Mouse (Mus musculus) forebrain, embryonic 14.5 days (tissue): ENCODE measurements around the gene Plcb2. TPM values are rescaled to one million over a fixed set of nuclear protein-coding genes. Genes with fewer than 3 reads are reported as not detected.
A peak's percentile ranks its signal among the peaks of the same experiment; 100 is the strongest.

Experiments used
- ATAC-seq: fragments of 200-750 bp; cut with Nextera tagmentation; 2 replicates; pipeline ENCODE4 v1.8.0; 2017; ENCODE audit warnings: mild to moderate bottlenecking, moderate library complexity
- DNase-seq: peaks from one replicate; pipeline ENCODE4 v3.0.0-alpha.2; 2015; ENCODE audit warnings: low spot score
- H3K27ac ChIP-seq: fragments of 300-500 bp; sonication (generic); 2 replicates; pipeline ENCODE4 v1.5.1; 2014; ENCODE audit warnings: low read depth, mild to moderate bottlenecking, control low read depth, low read length, moderate library complexity
- H3K27me3 ChIP-seq: fragments of 300-500 bp; sonication (generic); replicated peaks from 2 replicates; pipeline ENCODE4 v1.6.1; 2014; ENCODE audit warnings: low read length, control low read depth, mixed read lengths; ENCODE audit not compliant: control insufficient read depth, insufficient read depth
- H3K36me3 ChIP-seq: fragments of 300-500 bp; sonication (generic); 2 replicates; pipeline ENCODE4 v1.6.1; 2014; ENCODE audit warnings: low read length, control low read depth; ENCODE audit not compliant: control insufficient read depth, insufficient read depth
- H3K4me1 ChIP-seq: fragments of 300-500 bp; sonication (generic); 2 replicates; pipeline ENCODE4 v1.6.1; 2014; ENCODE audit warnings: antibody characterized with exemption, low read length, control low read depth; ENCODE audit not compliant: control insufficient read depth, insufficient read depth
- H3K4me2 ChIP-seq: fragments of 300-500 bp; sonication (generic); 2 replicates; pipeline ENCODE4 v1.6.1; 2014; ENCODE audit warnings: mild to moderate bottlenecking, control low read depth, low read length
- H3K4me3 ChIP-seq: fragments of 300-500 bp; sonication (generic); 2 replicates; pipeline ENCODE4 v1.5.1; 2014; ENCODE audit warnings: low read depth, low read length, control low read depth
- H3K9ac ChIP-seq: fragments of 300-500 bp; sonication (generic); 2 replicates; pipeline ENCODE4 v1.6.1; 2014; ENCODE audit warnings: mild to moderate bottlenecking, low read length, control low read depth, moderate library complexity
- H3K9me3 ChIP-seq: fragments of 300-500 bp; sonication (generic); replicated peaks from 2 replicates; pipeline ENCODE4 v1.6.1; 2016; ENCODE audit warnings: low read length, control low read depth, mixed read lengths; ENCODE audit not compliant: control insufficient read depth
- WGBS: fragments of 180-500 bp; shearing (Covaris S2); extraction: QIAGEN DNeasy Blood & Tissue Kit; methylation state at CpG from one replicate; pipeline ENCODE4 v1.1.7; 2014; 5-methylcytosine and 5-hydroxymethylcytosine counted together
- polyA plus RNA-seq: library from polyadenylated mRNA; unstranded; fragments of >200 nt; fragmentation: Nextera tagmentation; extraction: Ambion mirVana; gene quantifications from 2 replicates; pipeline ENCODE4 v1.2.1, GENCODE M21; 2014

Plcb2 gene
- polyA plus RNA-seq, 1 experiment from 2014 or later = 0.57 TPM

DNA sequence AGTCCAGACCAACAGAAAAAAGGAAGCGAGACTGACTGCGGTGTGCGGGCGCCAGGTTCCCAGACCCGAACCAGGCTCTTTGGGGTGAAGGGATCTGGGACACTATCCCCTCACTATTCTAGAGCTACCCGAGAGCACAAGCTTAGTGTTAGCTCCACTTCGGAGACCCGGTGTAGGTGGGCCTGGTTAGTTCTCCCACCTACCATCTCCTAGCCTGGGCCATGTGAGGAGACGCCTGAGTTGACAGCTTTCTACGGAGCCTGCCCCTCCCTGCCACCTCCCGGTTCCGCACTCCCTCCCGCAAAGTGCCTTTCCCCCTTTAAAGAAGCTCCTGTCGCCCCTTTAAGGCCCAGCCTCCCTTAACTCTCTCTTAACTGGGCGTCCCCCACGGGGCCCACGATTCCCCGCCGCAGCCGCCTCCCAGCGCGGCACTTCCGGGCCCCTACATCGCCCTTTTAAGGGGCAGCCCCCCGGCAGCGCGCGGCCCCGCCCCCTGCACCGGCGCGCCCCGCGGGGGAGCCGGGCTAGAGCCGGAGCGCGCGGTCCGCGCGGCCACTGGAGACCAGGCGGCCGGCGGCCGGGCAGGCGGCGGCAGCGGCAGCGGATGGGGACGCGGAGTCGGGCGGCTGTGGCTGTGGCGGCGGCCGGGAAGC is 17.1 kb upstream of the Plcb2 start, which contains the start of gene Inafm2:
Gene Inafm2 (plus strand): TSS at position 527 of the 653 bp plus-strand sequence.
- WGBS = under 1% methylated on average over 55 of the region's 57 CpGs
- Histone ChIP-seq H3K27me3 (peaks cover 2% of the 10 kb centered on the region; the same call in 1 of the 2 replicates), H3K9me3 (no peaks in the 10 kb centered on the region), H3K4me3 (peak within 1 kb of the TSS; percentile 81), H3K9ac (peak within 1 kb of the TSS; percentile 89), H3K36me3 (no peaks in the 10 kb centered on the region), H3K4me1 (peaks cover 19% of the 10 kb centered on the region; the same call in 1 of the 2 replicates), H3K4me2 (peak within 1 kb of the TSS; percentile 96), H3K27ac (peak within 1 kb of the TSS; percentile 63)
- ATAC-seq = peak; percentile 95
- DNase-seq = peak; percentile 97

DNA sequence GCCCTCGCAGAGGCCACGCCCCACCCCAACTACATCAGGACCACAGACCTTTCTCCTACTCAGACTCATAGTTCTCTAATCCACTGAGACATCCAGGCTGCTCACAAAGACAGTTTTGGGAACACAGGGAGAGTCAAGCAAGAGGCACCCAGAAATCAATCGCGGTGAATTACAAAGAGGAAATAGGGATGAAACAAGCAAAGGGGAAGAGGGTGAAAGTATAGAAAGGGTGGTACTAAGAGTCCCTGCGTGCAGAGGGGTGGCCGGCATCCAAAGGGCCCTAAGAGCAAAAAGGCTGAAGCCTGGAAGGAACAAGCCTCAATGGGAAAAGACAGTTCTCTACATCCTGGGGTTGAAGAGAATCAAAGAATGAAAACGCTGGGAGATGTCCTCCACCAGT is 16.4 kb upstream of the Plcb2 start:
- no peak overlapping the region for H3K27ac ChIP-seq
- H3K4me3 ChIP-seq = no peak overlapping the region
- H3K27me3 ChIP-seq = peaks cover 2% of the 10 kb centered on the region; the same call in 1 of the 2 replicates
- H3K36me3 ChIP-seq = no peaks in the 10 kb centered on the region
- WGBS = 8% methylated on average over 7 of the region's 7 CpGs
- no peak for DNase-seq
- ATAC-seq = no peak
- H3K4me2 ChIP-seq = peak overlapping the region; percentile 96
- H3K9me3 ChIP-seq = no peaks in the 10 kb centered on the region
- H3K9ac ChIP-seq = no peak overlapping the region
- H3K4me1 ChIP-seq = peaks cover 17% of the 10 kb centered on the region; the same call in 1 of the 2 replicates

DNA sequence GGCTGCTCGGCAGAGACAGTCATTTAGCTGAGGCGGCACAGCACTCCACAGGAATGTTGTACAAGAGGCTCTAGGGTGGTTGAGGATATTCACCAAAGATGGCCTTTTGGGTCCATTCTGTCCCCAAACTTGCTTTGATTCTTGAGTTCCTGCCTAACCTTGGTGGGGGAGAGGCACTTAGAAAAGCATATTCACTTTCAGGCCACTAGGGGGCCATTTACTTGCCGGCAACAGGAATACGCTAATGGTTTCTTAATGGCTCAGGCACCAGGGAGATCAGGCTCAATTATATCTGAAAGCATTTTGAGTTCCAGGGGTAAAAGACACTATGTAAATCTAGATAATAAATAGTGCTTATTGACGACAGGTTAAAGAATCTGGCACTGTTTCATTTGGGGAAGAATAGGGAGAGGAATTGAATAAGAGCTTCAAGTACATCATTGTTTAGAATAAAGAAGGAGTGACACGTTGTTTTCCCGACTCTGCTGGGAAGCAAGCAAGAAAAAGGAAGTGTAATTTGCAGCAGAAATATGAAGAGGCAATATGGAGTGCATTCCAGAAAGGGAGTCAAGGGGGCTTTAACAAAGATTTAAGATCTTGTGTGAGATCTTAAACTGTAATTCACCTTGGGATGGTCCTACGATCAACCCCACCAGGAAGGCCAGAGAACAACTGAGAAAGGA is 15.2 kb upstream of the Plcb2 start:
- ATAC-seq (no peak), DNase-seq (peak; percentile 86)
- Histone ChIP-seq H3K27me3 (peaks cover 6% of the 10 kb centered on the region; the same call in 1 of the 2 replicates), H3K9ac (no peak overlapping the region), H3K4me1 (peaks cover 15% of the 10 kb centered on the region; the same call in 1 of the 2 replicates), H3K9me3 (no peaks in the 10 kb centered on the region), H3K4me2 (no peak overlapping the region), H3K4me3 (no peak overlapping the region), H3K27ac (0 out of 2 replicates have a peak overlapping the region, but pooled peaks have one; percentile 44), H3K36me3 (no peaks in the 10 kb centered on the region)
- 24% methylated on average over 8 of the region's 8 CpGs for WGBS

DNA sequence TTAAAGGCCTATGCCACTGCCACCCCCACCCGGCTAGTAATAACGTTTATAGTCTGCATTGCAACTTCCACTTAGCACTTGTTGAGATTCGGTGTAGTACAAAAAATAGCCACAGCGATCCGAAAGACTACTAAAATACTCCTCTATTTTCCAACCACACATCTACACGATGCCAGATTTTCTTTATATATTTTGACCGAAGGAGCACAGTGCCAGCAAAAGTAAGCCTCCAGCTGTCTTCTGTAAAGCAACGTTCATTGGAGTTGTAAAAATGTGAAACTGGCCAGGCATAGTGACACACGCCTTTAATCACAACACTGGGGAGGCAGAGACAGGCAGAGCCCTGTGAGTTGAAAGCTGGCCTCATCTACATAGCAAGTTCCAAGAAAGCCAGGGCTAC is 12.9 kb upstream of the Plcb2 start:
- 78% methylated on average over 9 of the region's 9 CpGs for WGBS
- no peak overlapping the region for H3K9ac ChIP-seq
- H3K27me3 ChIP-seq = peaks cover 6% of the 10 kb centered on the region; the same call in 1 of the 2 replicates
- no peak overlapping the region for H3K4me3 ChIP-seq
- ATAC-seq (no peak), DNase-seq (no peak)
- peaks cover 6% of the 10 kb centered on the region; the same call in 1 of the 2 replicates for H3K4me1 ChIP-seq
- no peak overlapping the region for H3K4me2 ChIP-seq
- no peak overlapping the region for H3K27ac ChIP-seq
- H3K36me3 ChIP-seq = no peaks in the 10 kb centered on the region
- H3K9me3 ChIP-seq = no peaks in the 10 kb centered on the region

DNA sequence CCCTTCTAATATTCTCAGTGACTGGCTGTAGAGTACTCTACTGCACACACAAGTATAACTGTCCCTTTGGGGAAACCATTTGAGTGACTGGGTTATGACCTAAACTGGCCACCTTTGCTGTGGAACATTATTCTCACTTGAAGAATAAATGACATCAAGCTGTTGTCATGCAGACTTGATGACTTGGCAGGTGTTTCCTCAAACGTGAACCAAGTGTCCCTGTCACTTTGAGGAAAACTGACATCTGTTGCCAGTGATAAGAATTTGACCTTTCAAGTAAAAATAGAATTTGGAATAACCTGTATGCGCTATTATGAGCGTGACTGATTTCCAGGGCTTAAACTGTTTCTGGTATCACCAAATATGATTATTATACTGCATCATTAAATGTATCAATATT is 12.1 kb upstream of the Plcb2 start:
- 75% methylated on average over 3 of the region's 3 CpGs for whole genome bisulfite sequencing
- H3K9me3 ChIP-seq = no peaks in the 10 kb centered on the region
- DNase-seq (no peak), ATAC-seq (no peak)
- no peaks in the 10 kb centered on the region for H3K36me3 ChIP-seq
- H3K4me2 ChIP-seq = no peak overlapping the region
- peaks cover 6% of the 10 kb centered on the region; the same call in 1 of the 2 replicates for H3K4me1 ChIP-seq
- H3K27ac ChIP-seq = no peak overlapping the region
- H3K4me3 ChIP-seq = no peak overlapping the region
- no peak overlapping the region for H3K9ac ChIP-seq
- peaks cover 6% of the 10 kb centered on the region; the same call in 1 of the 2 replicates for H3K27me3 ChIP-seq

DNA sequence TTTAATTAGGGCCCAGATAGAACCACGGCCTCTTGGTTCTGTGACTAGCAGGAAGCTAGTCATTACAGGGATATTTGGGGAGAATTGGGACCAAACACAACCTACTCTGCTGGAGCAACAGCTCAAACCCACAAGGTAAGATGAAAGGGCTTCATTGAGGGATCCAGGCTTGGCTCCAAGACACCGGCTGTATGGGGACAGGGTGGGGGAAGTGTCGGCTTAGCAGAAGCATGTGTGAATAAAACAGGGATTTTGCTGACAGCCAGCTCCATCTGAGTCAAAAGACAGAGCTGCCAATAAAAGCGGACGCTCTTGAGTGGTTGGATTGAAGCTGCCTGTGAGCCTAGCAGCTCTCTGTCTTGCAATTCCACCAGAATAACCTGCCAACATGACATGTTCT is 5.1 kb upstream of the Plcb2 start:
- H3K4me1 ChIP-seq = no peaks in the 10 kb centered on the region; the same call in 1 of the 2 replicates
- DNase-seq (peak; percentile 86), ATAC-seq (peak; percentile 82; the same call in 1 of the 2 replicates)
- no peak overlapping the region for H3K4me3 ChIP-seq
- 0 out of 2 replicates have a peak overlapping the region, but pooled peaks have one; percentile 23 for H3K27ac ChIP-seq
- no peaks in the 10 kb centered on the region for H3K36me3 ChIP-seq
- H3K27me3 ChIP-seq = no peaks in the 10 kb centered on the region
- no peak overlapping the region for H3K4me2 ChIP-seq
- no peaks in the 10 kb centered on the region for H3K9me3 ChIP-seq
- no peak overlapping the region for H3K9ac ChIP-seq
- WGBS = 27% methylated on average over 5 of the region's 5 CpGs

DNA sequence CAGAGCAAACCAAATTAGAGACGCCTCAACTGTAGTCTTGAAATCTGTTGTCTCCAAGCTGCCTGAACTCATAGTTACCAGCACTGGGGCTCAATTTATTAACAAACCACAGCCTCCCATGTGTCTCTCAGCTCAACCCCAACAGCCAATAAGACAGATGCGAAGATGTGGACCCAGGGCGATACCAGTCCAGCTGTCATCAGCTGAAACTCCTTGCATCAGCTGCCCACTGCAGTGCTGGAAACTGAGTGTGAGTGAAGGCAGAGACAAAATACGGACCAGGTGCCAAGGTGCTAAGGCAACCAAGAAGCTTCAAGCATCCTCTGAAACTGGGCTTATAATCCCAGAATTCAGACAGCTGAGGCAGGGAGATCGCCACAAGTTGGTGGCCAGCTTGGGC is 3.7 kb upstream of the Plcb2 start:
- Histone ChIP-seq H3K9ac (no peak overlapping the region), H3K36me3 (no peaks in the 10 kb centered on the region), H3K9me3 (no peaks in the 10 kb centered on the region), H3K4me1 (no peaks in the 10 kb centered on the region; the same call in 1 of the 2 replicates), H3K27me3 (peaks cover 3% of the 10 kb centered on the region; the same call in 1 of the 2 replicates), H3K4me3 (no peak overlapping the region), H3K4me2 (no peak overlapping the region), H3K27ac (no peak overlapping the region)
- no peak for ATAC-seq
- WGBS = 90% methylated on average over 5 of the region's 5 CpGs
- no peak for DNase-seq

DNA sequence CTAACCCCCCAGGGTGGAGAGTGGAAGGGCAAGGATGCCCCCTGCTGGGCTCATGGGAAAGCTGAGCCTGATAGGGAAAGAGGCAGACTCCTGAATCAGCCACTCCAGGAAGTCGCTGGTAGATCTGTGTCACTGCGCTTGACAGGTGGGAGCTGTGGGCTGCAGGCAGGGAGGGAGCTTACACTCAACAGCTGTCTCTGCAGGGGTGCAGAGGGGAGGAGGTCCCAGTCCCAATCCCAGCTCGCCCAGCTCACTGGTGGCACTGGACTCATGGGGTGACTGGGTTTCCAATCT is 2.3 kb upstream of the Plcb2 start:
- peaks cover 3% of the 10 kb centered on the region; the same call in 1 of the 2 replicates for H3K27me3 ChIP-seq
- H3K4me1 ChIP-seq = no peaks in the 10 kb centered on the region; the same call in 1 of the 2 replicates
- H3K27ac ChIP-seq = no peak overlapping the region
- H3K4me3 ChIP-seq = no peak overlapping the region
- ATAC-seq = peak; percentile 44
- DNase-seq = peak; percentile 66
- no peak overlapping the region for H3K4me2 ChIP-seq
- H3K36me3 ChIP-seq = no peaks in the 10 kb centered on the region
- no peaks in the 10 kb centered on the region for H3K9me3 ChIP-seq
- no peak overlapping the region for H3K9ac ChIP-seq
- WGBS = 3% methylated on average over 3 of the region's 3 CpGs
